Mouse (Mus musculus) frontal cortex, postnatal 14 days (tissue): ENCODE measurements around the gene Plekhg2.

ENCODE experiments used
- DNase-seq, 2 experiments: peaks; one replicate each; pipeline ENCODE4 v3.0.0; 2022; ENCODE audit warnings: low spot score in 2 of 2

Plekhg2 gene

GRCm38 (mm10) chr7:28335471-28335870 lies 36.9 kb downstream of the Plekhg2 start:
- DNase-seq: no peak

GRCm38 (mm10) chr7:28334534-28334933 lies 37.9 kb downstream of the Plekhg2 start:
- DNase-seq: no peak

GRCm38 (mm10) chr7:28328260-28328659 lies 44.1 kb downstream of the Plekhg2 start:
- no peak for DNase-seq

- DNase-seq: no peak
These were observed 45.9 kb downstream of the Plekhg2 start for GRCm38 (mm10) chr7:28326457-28326856.

GRCm38 (mm10) chr7:28325293-28325692 lies 47.1 kb downstream of the Plekhg2 start:
- DNase-seq: no peak

- DNase-seq: no peak
These were observed 50.3 kb downstream of the Plekhg2 start for GRCm38 (mm10) chr7:28321974-28322720.

- DNase-seq: no peak
These were observed 53.7 kb downstream of the Plekhg2 start for GRCm38 (mm10) chr7:28318714-28319113.

GRCm38 (mm10) chr7:28318036-28318435 lies 54.4 kb downstream of the Plekhg2 start:
- DNase-seq: no peak

GRCm38 (mm10) chr7:28311926-28312543 lies 60.4 kb downstream of the Plekhg2 start, which contains the start of gene Timm50:
Gene Timm50 (minus strand): TSS chr7:28312072.
- DNase-seq: peak; percentile 97

- DNase-seq: no peak
These were observed 61.1 kb downstream of the Plekhg2 start for GRCm38 (mm10) chr7:28311151-28311925.

GRCm38 (mm10) chr7:28309737-28310136 lies 62.7 kb downstream of the Plekhg2 start:
- no peak for DNase-seq
